Mouse (Mus musculus): ENCODE data around the gene Pds5b.

GRCm38 (mm10) chr5:150693277-150693676, 19.7 kb downstream of the Pds5b start:
- TF ChIP-seq CTCF (IDR thresholded peaks at IDR 0.05; ENCODE audit: low read depth, low read length), result no peak
- TF ChIP-seq POLR2A (IDR thresholded peaks at IDR 0.05; ENCODE audit: extremely low read depth, insufficient read depth, low read length), result no peak
